Mouse (Mus musculus): Measurements from ENCODE around the gene Atpaf2. TPM values are rescaled to one million over a fixed set of nuclear protein-coding genes. Genes with fewer than 3 reads are reported as not detected.
A peak's percentile ranks its signal among the peaks of the same experiment; 100 is the strongest.

Atpaf2 gene
- total RNA-seq, 2 experiments from 2014 or later: 53.4 to 114 TPM

DNA sequence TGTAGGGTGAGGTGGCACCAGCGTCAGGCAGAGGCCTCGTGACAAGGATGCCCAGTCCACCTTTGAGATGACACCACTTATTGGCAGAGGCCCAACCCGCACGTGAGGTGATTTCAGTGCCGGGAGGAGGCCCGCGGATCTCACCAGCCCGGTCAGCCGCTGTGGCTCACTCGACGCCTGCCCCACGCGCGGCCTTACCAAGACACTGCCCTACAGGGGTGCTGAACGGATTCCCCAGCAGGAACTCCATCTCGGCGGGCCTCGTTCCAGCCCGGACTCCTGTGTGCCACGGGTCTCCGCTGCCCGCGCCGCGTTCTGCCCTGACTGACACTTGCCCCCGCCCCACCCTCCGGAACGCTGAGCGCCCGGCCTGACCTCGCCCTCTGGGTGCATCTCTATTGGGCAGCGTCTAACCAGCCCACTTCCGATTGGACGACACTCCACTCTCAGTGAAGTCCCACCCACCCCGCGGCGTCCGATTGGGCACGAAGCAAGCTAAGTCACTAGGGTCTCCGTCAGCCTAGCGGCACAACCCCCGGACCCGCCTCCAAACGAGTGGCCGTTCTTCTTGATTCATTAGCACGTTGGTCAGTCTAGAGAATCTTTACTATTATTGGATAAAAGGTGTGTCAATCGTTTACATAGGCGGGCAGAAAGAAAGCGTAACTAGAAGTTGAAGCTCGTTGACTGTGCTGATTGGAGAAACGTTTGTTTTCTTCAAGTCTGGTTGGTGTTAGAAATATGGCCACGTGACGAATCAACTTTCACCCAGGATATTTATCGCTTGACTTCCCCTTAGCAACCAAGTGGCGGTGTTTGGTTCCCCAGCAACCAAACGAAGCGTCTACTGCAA, 65.5 kb downstream of the Atpaf2 start, which contains the start of the genes Tom1l2 and Drc3:
TSS of gene Tom1l2 (minus strand) at position 347 of the 853 bp plus-strand sequence.
TSS of gene Drc3 (plus strand) at position 771 of the 853 bp plus-strand sequence.
- peak; percentile 97 for ATAC-seq (replicated peaks; ENCODE audit: low FRiP score, low TSS enrichment, poor library complexity, severe bottlenecking)

DNA sequence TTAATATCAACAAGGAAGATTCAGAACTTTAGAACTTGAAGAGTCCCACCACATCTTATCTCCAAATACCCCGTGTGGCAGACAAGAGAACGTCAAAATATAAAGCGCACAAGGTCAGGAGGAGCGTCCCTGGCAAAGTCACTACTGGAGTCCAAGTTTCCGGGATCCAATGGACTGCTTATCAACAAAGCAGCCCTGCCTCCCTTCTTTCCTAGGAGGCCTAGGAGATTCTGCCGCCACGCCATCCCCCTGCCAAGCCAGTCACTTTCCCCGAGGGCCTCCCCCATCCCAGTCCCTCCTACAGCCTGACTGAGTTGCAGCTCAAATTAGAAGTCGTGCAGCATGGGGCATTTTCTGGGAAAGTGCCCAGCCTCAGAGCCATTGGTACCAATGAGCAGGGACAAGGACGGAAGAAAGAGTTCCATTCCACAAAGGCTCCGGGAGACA, 66.3 kb downstream of the Atpaf2 start:
- no peak for ATAC-seq (replicated peaks; ENCODE audit: low FRiP score, low TSS enrichment, poor library complexity, severe bottlenecking)

GRCm38 (mm10) chr11:60351388-60351787, 66.9 kb downstream of the Atpaf2 start:
- ATAC-seq (replicated peaks; ENCODE audit: low FRiP score, low TSS enrichment, poor library complexity, severe bottlenecking): no peak

Other genes starting within 250 kb of the Atpaf2 start
- 73.1 and 92.3 TPM in 2 replicates for gene Srebf1, start 195.9 kb downstream of the Atpaf2 start, total RNA-seq (2014; fragmentation: Nextera tagmentation)
- 32.3 and 80.9 TPM in 2 replicates for gene Srebf1, start 195.9 kb downstream of the Atpaf2 start, total RNA-seq (2017)
- gene Tom1l2, start 65.6 kb downstream of the Atpaf2 start, total RNA-seq (2014; fragmentation: Nextera tagmentation): 15.9 and 19.0 TPM in 2 replicates
- gene Tom1l2, start 65.6 kb downstream of the Atpaf2 start, total RNA-seq (2017): 3.9 and 5.3 TPM in 2 replicates
- gene Drc3, start 65.1 kb downstream of the Atpaf2 start, total RNA-seq (2014; fragmentation: Nextera tagmentation): 0.68 TPM in 1 of 2 replicates, not detected in the other
- 0.19 and 0.66 TPM in 2 replicates for gene Drc3, start 65.1 kb downstream of the Atpaf2 start, total RNA-seq (2017)
- 27.4 and 33.5 TPM in 2 replicates for gene Gid4, start 1.3 kb downstream of the Atpaf2 start, total RNA-seq (2014; fragmentation: Nextera tagmentation)
- 32.4 and 33.0 TPM in 2 replicates for gene Gid4, start 1.3 kb downstream of the Atpaf2 start, total RNA-seq (2017)
- 50.2 and 65.2 TPM in 2 replicates for gene Drg2, start 36.1 kb upstream of the Atpaf2 start, total RNA-seq (2014; fragmentation: Nextera tagmentation)
- gene Drg2, start 36.1 kb upstream of the Atpaf2 start, total RNA-seq (2017): 91.0 and 109 TPM in 2 replicates
- 0.17 TPM in 1 of 2 replicates, not detected in the other for gene Myo15, start 50.9 kb upstream of the Atpaf2 start, total RNA-seq (2014; fragmentation: Nextera tagmentation)
- 0.19 TPM in 1 of 2 replicates, not detected in the other for gene Myo15, start 50.9 kb upstream of the Atpaf2 start, total RNA-seq (2017)
- gene Alkbh5, start 117.9 kb upstream of the Atpaf2 start, total RNA-seq (2014; fragmentation: Nextera tagmentation): 33.5 and 37.7 TPM in 2 replicates
- 25.4 and 28.1 TPM in 2 replicates for gene Alkbh5, start 117.9 kb upstream of the Atpaf2 start, total RNA-seq (2017)